Mouse (Mus musculus) hindbrain, embryonic 10.5 days (tissue): Measurements from ENCODE around the gene Izumo4. TPM values are rescaled to one million over a fixed set of nuclear protein-coding genes. Genes with fewer than 3 reads are reported as not detected.

Experiments used
- DNase-seq: peaks from one replicate; pipeline ENCODE4 v3.0.0-alpha.2; 2017; ENCODE audit warnings: low spot score
- H3K27ac ChIP-seq: fragments of 300-500 bp; sonication (generic); 2 replicates; pipeline ENCODE4 v1.5.1; 2016; ENCODE audit warnings: mild to moderate bottlenecking, moderate library complexity
- H3K27me3 ChIP-seq: fragments of 300-500 bp; sonication (generic); 2 replicates; pipeline ENCODE4 v1.6.1; 2016; ENCODE audit warnings: mild to moderate bottlenecking; ENCODE audit not compliant: poor library complexity, insufficient read depth, severe bottlenecking
- H3K36me3 ChIP-seq: fragments of 300-500 bp; sonication (generic); 2 replicates; pipeline ENCODE4 v1.6.1; 2016; ENCODE audit warnings: mild to moderate bottlenecking, moderate library complexity
- H3K4me1 ChIP-seq: fragments of 300-500 bp; sonication (generic); replicated peaks from 2 replicates; pipeline ENCODE4 v1.6.1; 2016; ENCODE audit warnings: mild to moderate bottlenecking
- H3K4me3 ChIP-seq: fragments of 300-500 bp; sonication (generic); 2 replicates; pipeline ENCODE4 v1.5.1; 2016; ENCODE audit warnings: mild to moderate bottlenecking, moderate library complexity
- H3K9me3 ChIP-seq: fragments of 300-500 bp; sonication (generic); 2 replicates; pipeline ENCODE4 v1.6.1; 2016; ENCODE audit warnings: mild to moderate bottlenecking, moderate library complexity
- WGBS: fragments of 180-500 bp; shearing (Covaris S2); methylation state at CpG from one replicate; pipeline ENCODE4 v1.1.7; 2016; 5-methylcytosine and 5-hydroxymethylcytosine counted together
- polyA plus RNA-seq: library from polyadenylated mRNA; unstranded; fragments of >200 nt; fragmentation: Nextera tagmentation; extraction: Ambion mirVana; gene quantifications from 2 replicates; pipeline ENCODE4 v1.2.1, GENCODE M21; 2016

The Izumo4 gene
- polyA plus RNA-seq, 1 experiment from 2014 or later, result 18.7 TPM

GRCm38 (mm10) chr10:80671936-80672690, 29.9 kb upstream of the Izumo4 start:
- Histone ChIP-seq H3K4me1 (peaks cover 56% of the 10 kb centered on the region), H3K9me3 (no peaks in the 10 kb centered on the region), H3K4me3 (no peak overlapping the region), H3K36me3 (peaks cover 74% of the 10 kb centered on the region), H3K27ac (no peak overlapping the region), H3K27me3 (no peaks in the 10 kb centered on the region)
- 80% methylated on average over 11 of the region's 11 CpGs for WGBS
- no peak for DNase-seq

GRCm38 (mm10) chr10:80673690-80674089, 28.3 kb upstream of the Izumo4 start:
- Histone ChIP-seq H3K4me3 (peak overlapping the region; percentile 100), H3K36me3 (peaks cover 58% of the 10 kb centered on the region), H3K9me3 (no peaks in the 10 kb centered on the region), H3K4me1 (peaks cover 68% of the 10 kb centered on the region), H3K27ac (peak overlapping the region; percentile 96), H3K27me3 (no peaks in the 10 kb centered on the region)
- no peak for DNase-seq
- 94% methylated on average over 3 of the region's 3 CpGs for WGBS

- Histone ChIP-seq H3K4me1 (peaks cover 71% of the 10 kb centered on the region), H3K9me3 (no peaks in the 10 kb centered on the region), H3K36me3 (peaks cover 53% of the 10 kb centered on the region), H3K27me3 (no peaks in the 10 kb centered on the region), H3K27ac (peak overlapping the region; percentile 96), H3K4me3 (peak overlapping the region; percentile 100)
- 74% methylated on average over 5 of the region's 5 CpGs for WGBS
- no peak for DNase-seq
These were observed 27.7 kb upstream of the Izumo4 start for GRCm38 (mm10) chr10:80674161-80674711.

GRCm38 (mm10) chr10:80674851-80675404, 27.1 kb upstream of the Izumo4 start:
- WGBS, result 27% methylated on average over 6 of the region's 6 CpGs
- H3K27me3 ChIP-seq, result no peaks in the 10 kb centered on the region
- H3K4me1 ChIP-seq, result peaks cover 78% of the 10 kb centered on the region
- no peaks in the 10 kb centered on the region for H3K9me3 ChIP-seq
- H3K27ac ChIP-seq, result peak overlapping the region; percentile 96
- DNase-seq, result no peak
- peak overlapping the region; percentile 100 for H3K4me3 ChIP-seq
- H3K36me3 ChIP-seq, result peaks cover 46% of the 10 kb centered on the region

GRCm38 (mm10) chr10:80675405-80676197, 26.4 kb upstream of the Izumo4 start:
- DNase-seq, result peak; percentile 47
- WGBS, result under 1% methylated on average over 54 of the region's 54 CpGs
- H3K4me1 ChIP-seq, result peaks cover 83% of the 10 kb centered on the region
- peak overlapping the region; percentile 100 for H3K4me3 ChIP-seq
- H3K9me3 ChIP-seq, result no peaks in the 10 kb centered on the region
- peak overlapping the region; percentile 96 for H3K27ac ChIP-seq
- peaks cover 39% of the 10 kb centered on the region for H3K36me3 ChIP-seq
- H3K27me3 ChIP-seq, result no peaks in the 10 kb centered on the region

GRCm38 (mm10) chr10:80676198-80676928, 25.6 kb upstream of the Izumo4 start:
- peak; percentile 100 for DNase-seq
- Histone ChIP-seq H3K9me3 (no peaks in the 10 kb centered on the region), H3K27ac (peak overlapping the region; percentile 96), H3K27me3 (no peaks in the 10 kb centered on the region), H3K4me3 (peak overlapping the region; percentile 100), H3K4me1 (peaks cover 77% of the 10 kb centered on the region), H3K36me3 (peaks cover 32% of the 10 kb centered on the region)
- WGBS, result under 1% methylated on average over 78 of the region's 78 CpGs

- peaks cover 72% of the 10 kb centered on the region for H3K4me1 ChIP-seq
- H3K27me3 ChIP-seq, result no peaks in the 10 kb centered on the region
- DNase-seq, result no peak
- H3K9me3 ChIP-seq, result no peaks in the 10 kb centered on the region
- peak overlapping the region; percentile 100 for H3K4me3 ChIP-seq
- peaks cover 22% of the 10 kb centered on the region for H3K36me3 ChIP-seq
- peak overlapping the region; percentile 96 for H3K27ac ChIP-seq
- WGBS, result 50% methylated on average over 9 of the region's 9 CpGs
These were observed 24.7 kb upstream of the Izumo4 start for GRCm38 (mm10) chr10:80677128-80677875.

- H3K4me1 ChIP-seq, result peaks cover 65% of the 10 kb centered on the region
- H3K4me3 ChIP-seq, result peak within 1 kb of the TSS; percentile 100
- no peaks in the 10 kb centered on the region for H3K27me3 ChIP-seq
- peaks cover 16% of the 10 kb centered on the region for H3K36me3 ChIP-seq
- H3K9me3 ChIP-seq, result no peaks in the 10 kb centered on the region
- peak within 1 kb of the TSS; percentile 96 for H3K27ac ChIP-seq
- WGBS, result 41% methylated on average over 8 of the region's 8 CpGs
- DNase-seq, result no peak
These were observed 24.0 kb upstream of the Izumo4 start, which contains the start of gene Mknk2 for GRCm38 (mm10) chr10:80677942-80678436. Mknk2 (minus strand) TSS chr10:80678112.

- H3K36me3 ChIP-seq, result peaks cover 15% of the 10 kb centered on the region
- 54% methylated on average over 10 of the region's 10 CpGs for WGBS
- no peaks in the 10 kb centered on the region for H3K27me3 ChIP-seq
- peak overlapping the region; percentile 100; the same call in 1 of the 2 replicates for H3K4me3 ChIP-seq
- H3K27ac ChIP-seq, result peak overlapping the region; percentile 96
- DNase-seq, result no peak
- peaks cover 57% of the 10 kb centered on the region for H3K4me1 ChIP-seq
- no peaks in the 10 kb centered on the region for H3K9me3 ChIP-seq
These were observed 23.2 kb upstream of the Izumo4 start for GRCm38 (mm10) chr10:80678601-80679377.

GRCm38 (mm10) chr10:80679556-80680259, 22.3 kb upstream of the Izumo4 start:
- 64% methylated on average over 9 of the region's 9 CpGs for WGBS
- Histone ChIP-seq H3K9me3 (no peaks in the 10 kb centered on the region), H3K4me1 (peaks cover 48% of the 10 kb centered on the region), H3K4me3 (no peak overlapping the region), H3K27me3 (no peaks in the 10 kb centered on the region), H3K36me3 (peaks cover 14% of the 10 kb centered on the region), H3K27ac (peak overlapping the region; percentile 96)
- no peak for DNase-seq
